Mouse (Mus musculus) T-cell, adult 2 months (primary cell): ENCODE results near the gene Olfr1065.
"Not testable (repeated sequence)": the region's sequence is repeated elsewhere in the genome, so short reads cannot be mapped to it uniquely, and the experiment has no call there.

Experiments
- DNase-seq: peaks from one replicate; pipeline ENCODE4 v3.0.0; 2022; ENCODE audit warnings: low spot score

Gene Olfr1065

GRCm38 (mm10) chr2:86450491-86450890 is at the start of gene Olfr1065:
Gene Olfr1065 (minus strand): TSS chr2:86450591.
- not testable (repeated sequence) for DNase-seq

GRCm38 (mm10) chr2:86487286-86487685 is 36.9 kb upstream of the Olfr1065 start, which contains the start of gene Olfr228:
Gene Olfr228 (minus strand): TSS chr2:86487386.
- DNase-seq = no peak

GRCm38 (mm10) chr2:86464442-86465109 is 14.2 kb upstream of the Olfr1065 start:
- DNase-seq = no peak

- no peak for DNase-seq
These were observed 10.0 kb upstream of the Olfr1065 start for GRCm38 (mm10) chr2:86460434-86460833.

- DNase-seq = no peak
These were observed 5.8 kb upstream of the Olfr1065 start, which contains the start of gene Olfr1066 for GRCm38 (mm10) chr2:86456169-86456568. Gene Olfr1066 (minus strand): TSS chr2:86456269.

GRCm38 (mm10) chr2:86442101-86442500 is 8.3 kb downstream of the Olfr1065 start:
- DNase-seq = not testable (repeated sequence)

- not testable (repeated sequence) for DNase-seq
These were observed 21.9 kb downstream of the Olfr1065 start for GRCm38 (mm10) chr2:86428511-86428910.

- DNase-seq = not testable (repeated sequence)
These were observed 23.7 kb downstream of the Olfr1065 start, which contains the start of gene Olfr1062 for GRCm38 (mm10) chr2:86426649-86427048. Gene Olfr1062 (minus strand): TSS chr2:86426749.

- DNase-seq = no peak
These were observed 36.4 kb downstream of the Olfr1065 start, which contains the start of gene Olfr1061 for GRCm38 (mm10) chr2:86413950-86414349. Gene Olfr1061 (minus strand): TSS chr2:86414050.

GRCm38 (mm10) chr2:86395114-86395513 is 55.3 kb downstream of the Olfr1065 start:
- no peak for DNase-seq
